ENCODE assay signal across 7 mouse cellular contexts in the genomic region with DNA sequence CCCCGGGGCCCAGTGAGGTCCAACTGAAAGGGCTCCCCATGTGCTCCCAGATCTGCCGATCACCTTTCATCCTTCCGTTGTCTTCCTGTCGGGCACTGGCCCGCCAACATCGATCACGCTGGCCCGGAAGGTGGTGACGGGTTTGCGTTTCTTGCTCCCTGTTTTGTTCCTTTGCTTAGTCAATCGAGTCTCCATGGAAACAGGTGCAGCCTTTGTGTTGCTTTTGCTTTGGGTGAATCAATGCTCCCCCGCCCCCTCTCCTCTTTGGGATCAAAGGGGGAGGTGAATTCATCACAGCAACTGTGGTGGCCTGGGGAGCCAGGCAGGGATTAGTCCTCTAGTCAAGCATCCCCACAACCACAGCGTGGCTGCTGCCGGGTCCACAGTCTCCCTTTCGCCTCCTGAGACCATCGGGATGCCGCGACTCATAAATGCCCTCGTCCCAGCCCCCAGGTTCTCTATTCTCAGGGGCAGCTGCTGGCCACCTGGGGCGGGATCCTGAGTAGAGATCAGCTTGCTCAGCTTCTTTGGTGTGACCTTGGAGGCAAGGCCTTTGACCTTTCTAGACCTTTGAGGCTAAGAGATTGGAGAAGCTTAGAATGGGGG. TPM values are rescaled to one million over a fixed set of nuclear protein-coding genes. Genes with fewer than 3 reads are reported as not detected.
DNase-seq lines count a peak whose midpoint lies in the region; ATAC-seq and TF ChIP-seq lines count a peak whose summit lies in the region.

No protein-coding gene starts in this region.

- TF ChIP-seq CTCF in layer of hippocampus, adult 2 months (conservative IDR thresholded peaks at IDR 0.05), result no peak
- TF ChIP-seq CTCF in midbrain, postnatal 0 days (IDR thresholded peaks at IDR 0.05), result no peak

- no peak overlapping the region for H3K4me3 ChIP-seq in lung, embryonic 15.5 days
- H3K4me3 ChIP-seq in embryonic facial prominence, embryonic 11.5 days (ENCODE audit: low read depth, low read length), result no peak overlapping the region
- H3K4me3 ChIP-seq in layer of hippocampus, adult 2 months, result peak overlapping the region; percentile 43
- no peak overlapping the region for H3K4me3 ChIP-seq in midbrain, postnatal 0 days (ENCODE audit: low read depth, low read length)

- H3K4me1 ChIP-seq in lung, embryonic 15.5 days, result peaks cover 46% of the 10 kb centered on the region
- H3K4me1 ChIP-seq in embryonic facial prominence, embryonic 11.5 days (ENCODE audit: control insufficient read depth, insufficient read depth, low read length), result peaks cover 7% of the 10 kb centered on the region
- peaks cover 30% of the 10 kb centered on the region for H3K4me1 ChIP-seq in midbrain, postnatal 0 days (ENCODE audit: insufficient read depth, low read length)

- H3K9ac ChIP-seq in lung, embryonic 15.5 days, result no peak overlapping the region; the same call in 1 of the 2 replicates
- H3K9ac ChIP-seq in embryonic facial prominence, embryonic 11.5 days (replicated peaks; ENCODE audit: low read length), result peak overlapping the region; percentile 35
- peak overlapping the region; percentile 46; the same call in 1 of the 2 replicates for H3K9ac ChIP-seq in midbrain, postnatal 0 days (replicated peaks; ENCODE audit: low read length, poor library complexity, severe bottlenecking)

- 26% methylated on average over 20 of the region's 20 CpGs for WGBS in lung, embryonic 15.5 days
- 2% methylated on average over 20 of the region's 20 CpGs for WGBS in embryonic facial prominence, embryonic 11.5 days
- 3% methylated on average over 20 of the region's 20 CpGs for WGBS in midbrain, postnatal 0 days

- no peak for ATAC-seq in lung, embryonic 15.5 days (ENCODE audit: borderline replicate concordance, extremely low read depth, low FRiP score, low TSS enrichment)
- peak; percentile 57 for ATAC-seq in embryonic facial prominence, embryonic 11.5 days (replicated peaks; ENCODE audit: insufficient number of reproducible peaks, low FRiP score, low TSS enrichment, low read depth)
- peak; percentile 81 for ATAC-seq in midbrain, postnatal 0 days (ENCODE audit: low FRiP score)
- no peak for ATAC-seq in granulocyte monocyte progenitor cell, adult 5-6 weeks (replicated peaks; ENCODE audit: poor library complexity, severe bottlenecking)

- no peaks in the 10 kb centered on the region for H3K27me3 ChIP-seq in lung, embryonic 15.5 days
- no peaks in the 10 kb centered on the region for H3K27me3 ChIP-seq in embryonic facial prominence, embryonic 11.5 days (ENCODE audit: control insufficient read depth, insufficient read depth, low read length)
- H3K27me3 ChIP-seq in midbrain, postnatal 0 days (ENCODE audit: insufficient read depth, low read length), result no peaks in the 10 kb centered on the region

- H3K27ac ChIP-seq in lung, embryonic 15.5 days, result no peak overlapping the region
- H3K27ac ChIP-seq in embryonic facial prominence, embryonic 11.5 days (replicated peaks; ENCODE audit: low read depth, low read length), result peak overlapping the region; percentile 48
- peak overlapping the region; percentile 87 for H3K27ac ChIP-seq in layer of hippocampus, adult 2 months
- H3K27ac ChIP-seq in midbrain, postnatal 0 days (ENCODE audit: low read depth, low read length), result peak overlapping the region; percentile 85

- H3K36me3 ChIP-seq in lung, embryonic 15.5 days, result no peaks in the 10 kb centered on the region
- no peaks in the 10 kb centered on the region for H3K36me3 ChIP-seq in embryonic facial prominence, embryonic 11.5 days (replicated peaks; ENCODE audit: control insufficient read depth, insufficient read depth, low read depth, low read length)
- H3K36me3 ChIP-seq in midbrain, postnatal 0 days (ENCODE audit: insufficient read depth, low read length), result no peaks in the 10 kb centered on the region

- DNase-seq in lung, postnatal 25 days (ENCODE audit: low spot score), result no peak
- DNase-seq in embryonic facial prominence, embryonic 11.5 days (ENCODE audit: low spot score), result peak; percentile 82
- DNase-seq in layer of hippocampus, adult 2 months (ENCODE audit: low spot score in 2 of 2), result peak; percentile 66 to 73
- peak; percentile 80 for DNase-seq in midbrain, postnatal 0 days (ENCODE audit: low spot score)
- no peak for DNase-seq in thymus, adult 18-20 months

- H3K9me3 ChIP-seq in lung, embryonic 15.5 days, result no peaks in the 10 kb centered on the region
- H3K9me3 ChIP-seq in embryonic facial prominence, embryonic 11.5 days (replicated peaks; ENCODE audit: control insufficient read depth, low read length), result no peaks in the 10 kb centered on the region
- no peaks in the 10 kb centered on the region for H3K9me3 ChIP-seq in midbrain, postnatal 0 days (ENCODE audit: low read length)

- peak overlapping the region; percentile 26; the same call in 1 of the 2 replicates for H3K4me2 ChIP-seq in lung, embryonic 15.5 days
- peak overlapping the region; percentile 29; the same call in 1 of the 2 replicates for H3K4me2 ChIP-seq in embryonic facial prominence, embryonic 11.5 days (ENCODE audit: low read depth, low read length)
- H3K4me2 ChIP-seq in midbrain, postnatal 0 days (ENCODE audit: low read depth, low read length, poor library complexity, severe bottlenecking), result peak overlapping the region; percentile 33

RNA-seq across cellular contexts. Expression of a gene that starts 41.5 kb away (rescaled TPM):
- 17.7 and 19.7 TPM in 2 replicates for polyA plus RNA-seq in lung, embryonic 15.5 days (2015; fragmentation: Nextera tagmentation; extraction: Ambion mirVana)
- polyA plus RNA-seq in embryonic facial prominence, embryonic 11.5 days (2014; fragmentation: Nextera tagmentation; extraction: Ambion mirVana), result 11.2 and 13.1 TPM in 2 replicates
- total RNA-seq in layer of hippocampus, adult 2 months (2021), result 10 to 100 TPM; 31.1 to 35.3 TPM
- 38.8 and 40.2 TPM in 2 replicates for total RNA-seq in midbrain, postnatal 0 days (2014; rRNA removed)
- 32.7 and 37.5 TPM in 2 replicates for polyA plus RNA-seq in midbrain, postnatal 0 days (2015; fragmentation: Nextera tagmentation; extraction: Ambion mirVana)
- 0.92 and 1.1 TPM in 2 replicates for total RNA-seq in granulocyte monocyte progenitor cell, adult 5-6 weeks (2014; fragmentation: Nextera tagmentation)
- 1.5 and 1.6 TPM in 2 replicates for total RNA-seq in granulocyte monocyte progenitor cell, adult 5-6 weeks (2017)

Comparison
In these comparisons a context has a peak if more than half of its experiments do, and no peak if none do; other contexts are left out.
1. ATAC-seq: peak in embryonic facial prominence, embryonic 11.5 days (single experiment) and midbrain, postnatal 0 days (single experiment); none in lung, embryonic 15.5 days (single experiment) and granulocyte monocyte progenitor cell, adult 5-6 weeks (single experiment).
2. DNase-seq: peak in embryonic facial prominence, embryonic 11.5 days (single experiment), layer of hippocampus, adult 2 months (2 of 2) and midbrain, postnatal 0 days (single experiment); none in lung, postnatal 25 days (single experiment) and thymus, adult 18-20 months (0 of 2).
3. RNA of a gene that starts 41.5 kb away (total RNA-seq): 38.8 to 40.2 TPM in midbrain, postnatal 0 days and 31.1 to 35.3 TPM in layer of hippocampus, adult 2 months; 0.92 to 1.6 TPM in granulocyte monocyte progenitor cell, adult 5-6 weeks; every median in the first group is over 10 times any median in the second.
4. Peak in every context shown above with its lines, with median percentiles within 50 percentile points of each other: H3K4me2 ChIP-seq.